Mouse (Mus musculus) ES-Bruce4 (cell line): ENCODE measurements around the gene Lag3. TPM values are rescaled to one million over a fixed set of nuclear protein-coding genes. Genes with fewer than 3 reads are reported as not detected.

Source experiments
- H3K27ac ChIP-seq: 2 replicates; pipeline ENCODE4 v1.5.1; 2012; ENCODE audit warnings: low read length, inconsistent platforms; ENCODE audit not compliant: insufficient read depth
- H3K27me3 ChIP-seq: 2 replicates; pipeline ENCODE4 v1.6.1; 2012; ENCODE audit warnings: mild to moderate bottlenecking, low read length, inconsistent platforms; ENCODE audit not compliant: control insufficient read depth, poor library complexity, insufficient read depth, severe bottlenecking
- H3K36me3 ChIP-seq: 2 replicates; pipeline ENCODE4 v1.6.1; 2012; ENCODE audit warnings: inconsistent platforms, mild to moderate bottlenecking, low read length, moderate library complexity; ENCODE audit not compliant: control insufficient read depth, poor library complexity, insufficient read depth, severe bottlenecking
- H3K4me1 ChIP-seq: one replicate; pipeline ENCODE4 v1.8.1; 2011; ENCODE audit warnings: low read length; ENCODE audit not compliant: control insufficient read depth, insufficient read depth
- H3K4me3 ChIP-seq: 2 replicates; pipeline ENCODE4 v1.5.1; 2011; ENCODE audit warnings: low read depth, mild to moderate bottlenecking, low read length
- H3K9ac ChIP-seq: 2 replicates; pipeline ENCODE4 v1.6.1; 2012; ENCODE audit warnings: low read depth, mild to moderate bottlenecking, inconsistent platforms; ENCODE audit not compliant: poor library complexity, severe bottlenecking
- H3K9me3 ChIP-seq: replicated peaks from 2 replicates; pipeline ENCODE4 v1.6.1; 2012; ENCODE audit warnings: mild to moderate bottlenecking, low read length, inconsistent platforms; ENCODE audit not compliant: control insufficient read depth, poor library complexity, insufficient read depth, severe bottlenecking
- CTCF ChIP-seq: IDR thresholded peaks from one replicate; pipeline ENCODE4 v1.8.1; 2011; ENCODE audit warnings: low read depth, low read length
- EP300 ChIP-seq: IDR thresholded peaks from 2 replicates; pipeline ENCODE4 v1.6.1; 2011; ENCODE audit warnings: low read depth, low read length; ENCODE audit not compliant: insufficient read depth
- POLR2A ChIP-seq: IDR thresholded peaks from one replicate; pipeline ENCODE4 v1.8.1; 2011; ENCODE audit warnings: low read length; ENCODE audit not compliant: insufficient read depth
- polyA plus RNA-seq: library from polyadenylated mRNA; stranded (reverse); fragments of >200 nt; gene quantifications from 2 replicates; pipeline ENCODE4 v1.2.4, GENCODE M21; 2011; ENCODE audit warnings: low read depth; ENCODE audit not compliant: missing spikeins, insufficient read depth, insufficient read length

Gene Lag3
- polyA plus RNA-seq, 1 experiment = 5.9 TPM

- no peak overlapping the region for H3K27ac ChIP-seq
- no peaks in the 10 kb centered on the region for H3K9me3 ChIP-seq
- H3K4me3 ChIP-seq = no peak overlapping the region
- no peaks in the 10 kb centered on the region for H3K4me1 ChIP-seq
- TF ChIP-seq POLR2A (no peak), EP300 (no peak), CTCF (no peak)
- H3K9ac ChIP-seq = no peak overlapping the region
- no peaks in the 10 kb centered on the region for H3K36me3 ChIP-seq
- no peaks in the 10 kb centered on the region for H3K27me3 ChIP-seq
Measured at GRCm38 (mm10) chr6:124943526-124943925, 32.0 kb upstream of the Lag3 start.

DNA sequence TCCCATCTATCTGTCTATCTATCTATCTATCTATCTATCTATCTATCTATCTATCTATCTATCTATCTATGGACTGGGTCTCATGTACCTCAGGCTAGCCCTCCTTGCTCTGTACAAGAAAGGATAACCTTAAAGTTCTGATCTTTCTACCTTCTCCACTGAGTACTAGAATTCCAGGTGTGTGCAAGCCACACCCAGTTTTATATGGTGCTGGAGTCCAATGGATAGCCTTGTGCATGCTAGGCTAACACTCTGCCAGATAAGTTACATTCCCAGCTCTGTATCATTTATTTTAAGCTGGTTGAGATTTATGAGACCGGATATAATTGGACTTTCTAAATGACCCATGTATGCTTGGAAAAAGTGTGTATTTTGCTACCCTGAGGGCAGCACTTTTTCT lies 30.2 kb upstream of the Lag3 start:
- no peaks in the 10 kb centered on the region for H3K9me3 ChIP-seq
- H3K36me3 ChIP-seq = 0 out of 2 replicates have a peak, but pooled peaks cover 3% of the 10 kb centered on the region
- no peak overlapping the region for H3K4me3 ChIP-seq
- no peaks in the 10 kb centered on the region for H3K4me1 ChIP-seq
- no peak overlapping the region for H3K9ac ChIP-seq
- TF ChIP-seq EP300 (no peak), CTCF (no peak), POLR2A (no peak)
- H3K27me3 ChIP-seq = no peaks in the 10 kb centered on the region
- no peak overlapping the region for H3K27ac ChIP-seq

DNA sequence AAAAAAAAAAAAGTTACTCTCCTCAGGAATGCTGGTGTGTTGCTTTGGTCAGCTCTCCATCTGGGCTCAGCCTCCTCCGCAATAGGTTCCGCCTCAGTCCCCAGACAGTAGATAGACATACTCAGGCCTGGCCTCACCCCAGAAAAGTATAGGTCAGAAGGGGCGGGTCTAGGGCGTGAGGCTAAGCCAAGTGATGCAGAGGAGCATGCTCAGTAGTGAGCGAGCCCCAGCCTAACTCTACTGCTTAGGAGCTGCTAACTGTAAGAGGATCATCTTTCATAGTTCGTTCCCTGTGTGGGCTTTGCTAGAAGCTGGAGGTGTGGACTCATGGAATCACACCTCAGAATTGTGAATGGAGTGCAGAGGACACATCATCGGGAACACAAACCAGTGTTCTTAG lies 27.0 kb upstream of the Lag3 start:
- H3K36me3 ChIP-seq = peaks cover 29% of the 10 kb centered on the region

GRCm38 (mm10) chr6:124937493-124937892 lies 26.0 kb upstream of the Lag3 start:
- no peak for TF ChIP-seq EP300
- no peaks in the 10 kb centered on the region for H3K27me3 ChIP-seq
- no peak overlapping the region for H3K9ac ChIP-seq
- H3K27ac ChIP-seq = peak overlapping the region; percentile 63
- no peak overlapping the region for H3K4me3 ChIP-seq
- peaks cover 31% of the 10 kb centered on the region for H3K36me3 ChIP-seq
- H3K9me3 ChIP-seq = no peaks in the 10 kb centered on the region
- H3K4me1 ChIP-seq = no peaks in the 10 kb centered on the region

More for the DNA sequence above, 27.0 kb upstream of the Lag3 start:
- Histone ChIP-seq H3K27me3 (no peaks in the 10 kb centered on the region), H3K4me1 (no peaks in the 10 kb centered on the region), H3K4me3 (no peak overlapping the region), H3K27ac (peak overlapping the region; percentile 63), H3K9ac (no peak overlapping the region), H3K9me3 (no peaks in the 10 kb centered on the region)
- no peak for TF ChIP-seq CTCF
- no peak for TF ChIP-seq EP300

DNA sequence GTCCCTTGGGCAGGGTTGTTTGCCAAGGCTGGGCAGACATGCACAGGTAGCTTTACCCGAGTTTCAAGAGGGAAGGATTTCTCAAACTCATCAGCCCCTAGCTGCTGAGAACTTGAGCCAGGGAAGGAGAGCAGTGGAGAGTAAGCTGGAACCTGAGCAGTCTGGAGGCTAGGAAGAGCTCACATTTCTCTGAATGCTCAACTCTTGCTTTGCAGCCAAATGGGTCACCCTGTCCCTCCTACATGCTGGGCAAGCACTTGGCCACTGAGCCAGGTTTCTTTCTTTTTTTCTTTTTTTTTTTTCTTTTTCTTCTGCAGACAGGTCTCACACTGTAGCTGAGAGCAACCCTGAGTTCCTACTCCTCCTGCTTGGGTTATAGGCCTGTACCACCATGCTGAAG lies 25.2 kb upstream of the Lag3 start:
- TF ChIP-seq CTCF (no peak), EP300 (no peak), POLR2A (no peak)
- H3K27me3 ChIP-seq = no peaks in the 10 kb centered on the region
- no peak overlapping the region for H3K27ac ChIP-seq
- no peaks in the 10 kb centered on the region for H3K4me1 ChIP-seq
- H3K9me3 ChIP-seq = no peaks in the 10 kb centered on the region
- H3K4me3 ChIP-seq = no peak overlapping the region
- H3K9ac ChIP-seq = no peak overlapping the region
- H3K36me3 ChIP-seq = peaks cover 31% of the 10 kb centered on the region

DNA sequence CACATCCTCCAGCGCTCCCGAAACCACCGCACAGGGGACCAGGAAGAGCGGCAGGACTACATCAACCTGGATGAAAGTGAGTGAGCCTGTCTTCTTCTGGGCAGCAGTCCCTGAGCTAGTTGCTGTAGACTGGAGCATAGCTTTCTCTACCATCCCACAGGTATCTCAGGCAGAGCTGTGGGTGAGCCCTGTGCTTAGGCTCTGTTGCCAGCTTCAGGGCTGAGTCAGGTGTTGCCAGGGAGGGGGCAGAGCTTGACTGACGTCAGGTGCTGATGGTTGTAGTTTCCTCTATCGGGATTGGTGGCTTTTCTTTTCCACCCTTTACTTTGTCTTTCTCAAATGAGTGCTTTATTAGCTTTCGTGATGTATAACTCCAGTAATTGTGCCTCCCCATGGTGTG lies 23.2 kb upstream of the Lag3 start:
- no peak overlapping the region for H3K27ac ChIP-seq
- TF ChIP-seq CTCF (no peak), POLR2A (no peak), EP300 (no peak)
- no peaks in the 10 kb centered on the region for H3K27me3 ChIP-seq
- no peaks in the 10 kb centered on the region for H3K4me1 ChIP-seq
- no peaks in the 10 kb centered on the region for H3K9me3 ChIP-seq
- H3K4me3 ChIP-seq = no peak overlapping the region
- no peak overlapping the region for H3K9ac ChIP-seq
- peaks cover 31% of the 10 kb centered on the region for H3K36me3 ChIP-seq
